Mouse (Mus musculus): ENCODE data around the gene Zwint. TPM values are rescaled to one million over a fixed set of nuclear protein-coding genes. Genes with fewer than 3 reads are reported as not detected.

Gene Zwint
- polyA plus RNA-seq, 1 experiment from 2014 or later: 469 TPM

- ATAC-seq (ENCODE audit: low FRiP score) (no peak), DNase-seq (ENCODE audit: low spot score, missing footprints) (no peak)
- WGBS: 95% methylated on average over 5 of the region's 5 CpGs
- H3K4me3 ChIP-seq (ENCODE audit: low read depth, low read length): no peak overlapping the region
- H3K36me3 ChIP-seq (ENCODE audit: control insufficient read depth, insufficient read depth, low read length): peaks cover 21% of the 10 kb centered on the region; the same call in 1 of the 2 replicates
- H3K9ac ChIP-seq (ENCODE audit: low read length): no peak overlapping the region
- H3K27ac ChIP-seq (ENCODE audit: low read depth, low read length): no peak overlapping the region
- no peaks in the 10 kb centered on the region for H3K9me3 ChIP-seq (ENCODE audit: control insufficient read depth, low read length)
- H3K4me1 ChIP-seq (ENCODE audit: control insufficient read depth, insufficient read depth, low read length): peaks cover 7% of the 10 kb centered on the region
- H3K4me2 ChIP-seq: no peak overlapping the region
- H3K27me3 ChIP-seq (ENCODE audit: control insufficient read depth, insufficient read depth, low read length): no peaks in the 10 kb centered on the region
Measured at GRCm38 (mm10) chr10:72659198-72659597, 4.6 kb downstream of the Zwint start.

- no peak for ATAC-seq (ENCODE audit: low FRiP score)
- H3K4me1 ChIP-seq (ENCODE audit: control insufficient read depth, insufficient read depth, low read length): peaks cover 7% of the 10 kb centered on the region
- no peak overlapping the region for H3K27ac ChIP-seq (ENCODE audit: low read depth, low read length)
- H3K4me2 ChIP-seq: no peak overlapping the region
- 89% methylated on average over 1 of the region's 1 CpGs for WGBS
- H3K9me3 ChIP-seq (ENCODE audit: control insufficient read depth, low read length): no peaks in the 10 kb centered on the region
- no peak overlapping the region for H3K4me3 ChIP-seq (ENCODE audit: low read depth, low read length)
- H3K27me3 ChIP-seq (ENCODE audit: control insufficient read depth, insufficient read depth, low read length): no peaks in the 10 kb centered on the region
- no peak for DNase-seq (ENCODE audit: low spot score, missing footprints)
- H3K36me3 ChIP-seq (ENCODE audit: control insufficient read depth, insufficient read depth, low read length): peaks cover 21% of the 10 kb centered on the region; the same call in 1 of the 2 replicates
- no peak overlapping the region for H3K9ac ChIP-seq (ENCODE audit: low read length)
Measured at GRCm38 (mm10) chr10:72660350-72660749, 5.7 kb downstream of the Zwint start.

DNA sequence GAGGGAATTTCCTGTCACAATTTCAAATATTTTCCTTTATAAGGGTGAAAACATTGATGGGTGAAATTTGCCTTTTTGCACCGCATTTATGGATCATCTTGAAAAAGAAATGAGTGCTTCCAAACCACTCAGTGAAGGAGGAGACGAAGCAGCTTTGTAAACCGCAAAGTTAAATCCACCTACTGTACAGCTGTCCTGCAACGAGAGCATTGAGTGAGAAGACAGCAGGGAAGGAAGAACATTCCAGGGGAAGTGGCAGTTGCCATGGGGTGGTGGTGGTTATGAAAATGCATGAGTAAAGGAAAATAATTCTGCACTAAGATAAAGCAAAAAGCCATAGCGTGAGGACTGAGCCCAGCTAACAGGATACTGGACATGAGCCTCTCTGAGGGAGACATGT lies 13.2 kb downstream of the Zwint start:
- no peak for DNase-seq (ENCODE audit: low spot score, missing footprints)
- Histone ChIP-seq H3K9ac (ENCODE audit: low read length) (no peak overlapping the region), H3K9me3 (ENCODE audit: control insufficient read depth, low read length) (no peaks in the 10 kb centered on the region), H3K4me2 (no peak overlapping the region), H3K4me3 (ENCODE audit: low read depth, low read length) (no peak overlapping the region), H3K27ac (ENCODE audit: low read depth, low read length) (no peak overlapping the region), H3K36me3 (ENCODE audit: control insufficient read depth, insufficient read depth, low read length) (no peaks in the 10 kb centered on the region; the same call in 1 of the 2 replicates), H3K4me1 (ENCODE audit: control insufficient read depth, insufficient read depth, low read length) (no peaks in the 10 kb centered on the region), H3K27me3 (ENCODE audit: control insufficient read depth, insufficient read depth, low read length) (no peaks in the 10 kb centered on the region)
- WGBS: 97% methylated on average over 5 of the region's 5 CpGs
- no peak for ATAC-seq (ENCODE audit: low FRiP score)

DNA sequence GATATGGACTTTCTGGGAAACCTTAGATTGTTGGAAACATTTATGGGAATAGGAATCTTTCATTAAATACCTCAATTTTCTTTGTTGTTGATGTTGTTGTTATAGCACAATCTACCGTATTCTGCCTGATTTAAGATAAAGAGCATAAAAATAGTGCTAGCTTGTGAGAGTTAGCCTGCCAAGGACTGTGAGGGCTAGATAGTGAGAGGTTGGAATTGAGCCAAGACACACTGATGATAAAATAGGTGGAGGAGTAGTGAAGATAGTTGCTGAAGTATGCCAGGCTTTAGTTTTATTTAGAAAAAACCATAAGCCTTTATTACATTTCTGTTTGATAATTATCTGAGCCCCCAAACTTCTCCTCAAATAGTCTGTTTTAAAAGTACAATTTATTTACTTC lies 14.4 kb downstream of the Zwint start:
- no peaks in the 10 kb centered on the region for H3K4me1 ChIP-seq (ENCODE audit: control insufficient read depth, insufficient read depth, low read length)
- 96% methylated on average over 1 of the region's 1 CpGs for WGBS
- no peak overlapping the region for H3K27ac ChIP-seq (ENCODE audit: low read depth, low read length)
- peaks cover 2% of the 10 kb centered on the region for H3K36me3 ChIP-seq (ENCODE audit: control insufficient read depth, insufficient read depth, low read length)
- H3K4me3 ChIP-seq (ENCODE audit: low read depth, low read length): no peak overlapping the region
- H3K9ac ChIP-seq (ENCODE audit: low read length): no peak overlapping the region
- H3K4me2 ChIP-seq: no peak overlapping the region
- H3K27me3 ChIP-seq (ENCODE audit: control insufficient read depth, insufficient read depth, low read length): no peaks in the 10 kb centered on the region
- no peaks in the 10 kb centered on the region for H3K9me3 ChIP-seq (ENCODE audit: control insufficient read depth, low read length)
- no peak for DNase-seq (ENCODE audit: low spot score, missing footprints)
- no peak for ATAC-seq (ENCODE audit: low FRiP score)

DNA sequence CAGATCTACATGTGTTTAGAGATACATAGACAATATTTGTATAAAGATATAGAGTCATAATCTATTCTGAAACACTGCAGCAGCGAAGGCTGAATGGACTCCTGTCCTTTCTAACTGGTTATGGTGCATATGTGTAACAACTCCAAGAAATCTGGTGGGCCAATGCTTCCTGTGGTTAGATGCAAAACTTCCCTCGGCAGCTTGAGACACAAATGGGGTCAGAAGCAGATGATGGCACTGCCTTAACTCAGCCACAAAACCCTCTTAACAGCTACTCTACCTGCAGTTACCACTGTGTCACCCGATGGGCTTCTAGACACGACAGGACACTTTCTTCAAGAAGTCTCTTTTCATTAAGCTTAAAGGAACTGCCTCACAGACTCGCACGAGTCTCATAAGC lies 21.3 kb downstream of the Zwint start:
- no peak for DNase-seq (ENCODE audit: low spot score, missing footprints)
- no peak overlapping the region for H3K9ac ChIP-seq (ENCODE audit: low read length)
- no peak overlapping the region for H3K4me3 ChIP-seq (ENCODE audit: low read depth, low read length)
- ATAC-seq (ENCODE audit: low FRiP score): no peak
- no peaks in the 10 kb centered on the region for H3K9me3 ChIP-seq (ENCODE audit: control insufficient read depth, low read length)
- WGBS: 95% methylated on average over 6 of the region's 6 CpGs
- no peaks in the 10 kb centered on the region for H3K27me3 ChIP-seq (ENCODE audit: control insufficient read depth, insufficient read depth, low read length)
- no peaks in the 10 kb centered on the region for H3K4me1 ChIP-seq (ENCODE audit: control insufficient read depth, insufficient read depth, low read length)
- no peak overlapping the region for H3K27ac ChIP-seq (ENCODE audit: low read depth, low read length)
- no peak overlapping the region for H3K4me2 ChIP-seq
- H3K36me3 ChIP-seq (ENCODE audit: control insufficient read depth, insufficient read depth, low read length): peaks cover 7% of the 10 kb centered on the region

GRCm38 (mm10) chr10:72676550-72676949 lies 21.9 kb downstream of the Zwint start:
- Histone ChIP-seq H3K27me3 (ENCODE audit: control insufficient read depth, insufficient read depth, low read length) (no peaks in the 10 kb centered on the region), H3K4me3 (ENCODE audit: low read depth, low read length) (no peak overlapping the region), H3K27ac (ENCODE audit: low read depth, low read length) (no peak overlapping the region), H3K9ac (ENCODE audit: low read length) (no peak overlapping the region), H3K4me2 (no peak overlapping the region), H3K36me3 (ENCODE audit: control insufficient read depth, insufficient read depth, low read length) (peaks cover 7% of the 10 kb centered on the region), H3K4me1 (ENCODE audit: control insufficient read depth, insufficient read depth, low read length) (no peaks in the 10 kb centered on the region), H3K9me3 (ENCODE audit: control insufficient read depth, low read length) (no peaks in the 10 kb centered on the region)
- WGBS: 93% methylated on average over 1 of the region's 1 CpGs
- DNase-seq (ENCODE audit: low spot score, missing footprints): no peak
- ATAC-seq (ENCODE audit: low FRiP score): no peak

GRCm38 (mm10) chr10:72679086-72679485 lies 24.4 kb downstream of the Zwint start:
- DNase-seq (ENCODE audit: low spot score, missing footprints) (no peak), ATAC-seq (ENCODE audit: low FRiP score) (no peak)
- 89% methylated on average over 4 of the region's 4 CpGs for WGBS
- Histone ChIP-seq H3K4me1 (ENCODE audit: control insufficient read depth, insufficient read depth, low read length) (no peaks in the 10 kb centered on the region), H3K27ac (ENCODE audit: low read depth, low read length) (no peak overlapping the region), H3K27me3 (ENCODE audit: control insufficient read depth, insufficient read depth, low read length) (no peaks in the 10 kb centered on the region), H3K9me3 (ENCODE audit: control insufficient read depth, low read length) (no peaks in the 10 kb centered on the region), H3K4me2 (no peak overlapping the region), H3K9ac (ENCODE audit: low read length) (no peak overlapping the region), H3K36me3 (ENCODE audit: control insufficient read depth, insufficient read depth, low read length) (peaks cover 4% of the 10 kb centered on the region), H3K4me3 (ENCODE audit: low read depth, low read length) (no peak overlapping the region)

- Histone ChIP-seq H3K9ac (ENCODE audit: low read length) (no peak overlapping the region), H3K4me3 (ENCODE audit: low read depth, low read length) (no peak overlapping the region), H3K36me3 (ENCODE audit: control insufficient read depth, insufficient read depth, low read length) (no peaks in the 10 kb centered on the region), H3K9me3 (ENCODE audit: control insufficient read depth, low read length) (no peaks in the 10 kb centered on the region), H3K27ac (ENCODE audit: low read depth, low read length) (no peak overlapping the region), H3K4me2 (no peak overlapping the region), H3K27me3 (ENCODE audit: control insufficient read depth, insufficient read depth, low read length) (no peaks in the 10 kb centered on the region), H3K4me1 (ENCODE audit: control insufficient read depth, insufficient read depth, low read length) (no peaks in the 10 kb centered on the region)
- WGBS: 85% methylated on average over 5 of the region's 5 CpGs
- DNase-seq (ENCODE audit: low spot score, missing footprints) (no peak), ATAC-seq (ENCODE audit: low FRiP score) (no peak)
Measured at GRCm38 (mm10) chr10:72701092-72701491, 46.4 kb downstream of the Zwint start.

GRCm38 (mm10) chr10:72713754-72714153 lies 59.1 kb downstream of the Zwint start:
- Histone ChIP-seq H3K9me3 (ENCODE audit: control insufficient read depth, low read length) (no peaks in the 10 kb centered on the region), H3K27ac (ENCODE audit: low read depth, low read length) (no peak overlapping the region), H3K9ac (ENCODE audit: low read length) (no peak overlapping the region), H3K36me3 (ENCODE audit: control insufficient read depth, insufficient read depth, low read length) (no peaks in the 10 kb centered on the region), H3K4me2 (no peak overlapping the region), H3K4me1 (ENCODE audit: control insufficient read depth, insufficient read depth, low read length) (no peaks in the 10 kb centered on the region), H3K4me3 (ENCODE audit: low read depth, low read length) (no peak overlapping the region), H3K27me3 (ENCODE audit: control insufficient read depth, insufficient read depth, low read length) (no peaks in the 10 kb centered on the region)
- no peak for ATAC-seq (ENCODE audit: low FRiP score)
- no peak for DNase-seq (ENCODE audit: low spot score, missing footprints)
- WGBS: 78% methylated on average over 2 of the region's 2 CpGs

All from midbrain, embryonic 11.5 days (tissue).